Mouse (Mus musculus): ENCODE results near the gene Adgrg7. TPM values are rescaled to one million over a fixed set of nuclear protein-coding genes. Genes with fewer than 3 reads are reported as not detected.

The Adgrg7 gene
- total and polyA plus RNA-seq, 3 experiments: 0.20 to 1.5 (median 0.29) TPM

DNA sequence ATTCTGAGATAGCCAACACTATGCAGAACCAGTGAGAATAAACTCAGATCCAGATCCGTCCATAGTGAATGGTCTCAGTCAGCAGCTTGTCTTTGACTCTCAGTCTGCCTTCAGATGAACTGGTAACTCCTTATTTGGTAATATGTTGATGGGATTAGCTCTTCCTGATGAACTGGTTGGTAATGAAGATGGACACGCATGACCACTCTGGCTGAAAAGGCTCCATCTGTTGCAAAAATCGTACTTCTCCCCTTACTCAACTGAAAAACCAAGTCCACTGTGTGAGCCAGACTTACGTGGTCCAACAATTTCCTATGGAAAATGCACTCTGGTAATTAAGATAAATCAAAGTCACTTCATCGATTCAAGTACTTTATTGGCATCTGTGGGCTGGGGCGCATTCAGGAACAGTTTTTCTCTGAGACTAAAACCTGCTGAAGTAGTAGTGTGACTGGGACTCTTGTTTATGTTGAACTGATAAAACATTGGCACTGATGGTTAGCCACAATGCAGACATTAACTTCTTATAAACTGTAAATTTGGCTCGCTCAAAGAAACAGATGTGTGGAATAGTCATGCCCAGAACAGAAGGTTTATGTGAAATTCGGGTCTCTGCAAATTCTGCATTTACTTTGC, 114.5 kb downstream of the Adgrg7 start:
- Histone ChIP-seq H3K9ac (ENCODE audit: insufficient read depth, low read depth) (no peak overlapping the region), H3K27ac (ENCODE audit: insufficient read depth, low read depth) (no peak overlapping the region), H3K36me3 (replicated peaks in 1 of 2; ENCODE audit: control insufficient read depth in 1 of 2, insufficient read depth in 1 of 2, low read length in 1 of 2) (peaks cover 5 to 21% of the 10 kb centered on the region in 2 experiments), H3K4me3 (replicated peaks in 1 of 3; ENCODE audit: low read depth in 2 of 3, low read length in 2 of 3, poor library complexity in 1 of 3) (no peak overlapping the region), H3K27me3 (replicated peaks) (no peaks in the 10 kb centered on the region), H3K4me2 (ENCODE audit: insufficient read depth, low read depth, poor library complexity, severe bottlenecking) (no peak overlapping the region), H3K79me2 (replicated peaks; ENCODE audit: control insufficient read depth, extremely low read depth, insufficient read depth, poor library complexity, severe bottlenecking) (no peaks in the 10 kb centered on the region), H3K4me1 (ENCODE audit: control insufficient read depth in 1 of 2, insufficient read depth in 2 of 2) (peaks cover 0 to 5% of the 10 kb centered on the region in 2 experiments; a peak in 2 of 4 replicates), H3K9me3 (replicated peaks; ENCODE audit: low read length) (no peaks in the 10 kb centered on the region)
- TF ChIP-seq TBP (conservative IDR thresholded peaks at IDR 0.05; ENCODE audit: low read depth, low read length): no peak
- TF ChIP-seq ETS1 (conservative IDR thresholded peaks at IDR 0.05; ENCODE audit: low read depth, low read length): no peak
- TF ChIP-seq RCOR1 (conservative IDR thresholded peaks at IDR 0.05; ENCODE audit: low read depth, low read length): no peak
- no peak for TF ChIP-seq EP300 (IDR thresholded peaks at IDR 0.05; ENCODE audit: low read length)
- no peak for TF ChIP-seq PAX5 (IDR thresholded peaks at IDR 0.05; ENCODE audit: low read length)
- dilution Hi-C loops (cut with MboI; ENCODE audit: extremely low pct_ligation_motif_present, extremely low pct_unique_long_range_greater_than_20kb, low sequenced_read_pairs) (no loop called here), in situ Hi-C loops (cut with MboI; ENCODE audit: low pct_ligation_motif_present, low pct_unique_long_range_greater_than_20kb, low sequenced_read_pairs) (no loop called here)
- no peak for DNase-seq (ENCODE audit: extremely low read depth)

DNA sequence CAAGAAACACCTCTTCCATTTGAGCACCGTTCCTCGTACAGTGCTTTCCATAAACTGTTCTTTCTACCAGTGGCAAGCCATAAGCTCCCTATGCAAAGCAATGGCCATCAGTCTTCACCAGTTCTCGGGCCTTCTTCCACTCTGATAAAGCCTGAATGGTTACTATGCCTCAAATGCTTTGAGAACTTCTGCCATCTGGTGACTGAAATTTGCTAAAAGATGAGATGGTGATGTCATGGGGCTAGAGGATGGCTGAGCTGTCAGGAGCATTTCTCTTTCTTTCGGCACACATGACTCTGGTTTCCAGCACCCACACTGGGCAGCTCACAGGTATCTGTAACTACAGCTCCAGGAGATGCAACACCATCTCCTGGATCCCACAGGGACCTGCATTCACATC, 118.5 kb downstream of the Adgrg7 start:
- Histone ChIP-seq H3K4me3 (replicated peaks in 1 of 3; ENCODE audit: low read depth in 2 of 3, low read length in 2 of 3, poor library complexity in 1 of 3) (no peak overlapping the region), H3K9me3 (replicated peaks; ENCODE audit: low read length) (no peaks in the 10 kb centered on the region), H3K9ac (ENCODE audit: insufficient read depth, low read depth) (no peak overlapping the region), H3K79me2 (replicated peaks; ENCODE audit: control insufficient read depth, extremely low read depth, insufficient read depth, poor library complexity, severe bottlenecking) (no peaks in the 10 kb centered on the region), H3K27ac (ENCODE audit: insufficient read depth, low read depth) (no peak overlapping the region), H3K36me3 (replicated peaks in 1 of 2; ENCODE audit: control insufficient read depth in 1 of 2, insufficient read depth in 1 of 2, low read length in 1 of 2) (no peaks in the 10 kb centered on the region), H3K4me1 (ENCODE audit: control insufficient read depth in 1 of 2, insufficient read depth in 2 of 2) (peaks cover 0 to 5% of the 10 kb centered on the region in 2 experiments; a peak in 2 of 4 replicates), H3K4me2 (ENCODE audit: insufficient read depth, low read depth, poor library complexity, severe bottlenecking) (peak overlapping the region; percentile 39; the same call in 1 of the 2 replicates), H3K27me3 (replicated peaks) (no peaks in the 10 kb centered on the region)
- DNase-seq (ENCODE audit: extremely low read depth): peak; percentile 48
- dilution Hi-C loops (cut with MboI; ENCODE audit: extremely low pct_ligation_motif_present, extremely low pct_unique_long_range_greater_than_20kb, low sequenced_read_pairs) (no loop called here), in situ Hi-C loops (cut with MboI; ENCODE audit: low pct_ligation_motif_present, low pct_unique_long_range_greater_than_20kb, low sequenced_read_pairs) (no loop called here)
- TF ChIP-seq ZC3H11A (IDR thresholded peaks at IDR 0.05; ENCODE audit: low read depth, low read length): peak; percentile 23; the same call in 1 of the 2 replicates
- no peak for TF ChIP-seq MAX (IDR thresholded peaks at IDR 0.05; ENCODE audit: low read length)
- TF ChIP-seq KAT2A (IDR thresholded peaks at IDR 0.05; ENCODE audit: insufficient replicate concordance, low read length): no peak
- peak; percentile 56; the same call in 1 of the 2 replicates for TF ChIP-seq JUND (conservative IDR thresholded peaks at IDR 0.05; ENCODE audit: low read depth, low read length)
- TF ChIP-seq IRF4 (IDR thresholded peaks at IDR 0.05; ENCODE audit: low read depth, low read length): peak; percentile 32; the same call in 1 of the 2 replicates
- peak; percentile 83 for TF ChIP-seq SMC3 (IDR thresholded peaks at IDR 0.05; ENCODE audit: low read depth, low read length)
- TF ChIP-seq TCF12 (IDR thresholded peaks at IDR 0.05; ENCODE audit: low read depth, low read length): peak; percentile 36; the same call in 1 of the 2 replicates
- peak; percentile 50; the same call in 1 of the 2 replicates for TF ChIP-seq MXI1 (IDR thresholded peaks at IDR 0.05; ENCODE audit: low read depth, low read length)
- no peak for TF ChIP-seq SIN3A (IDR thresholded peaks at IDR 0.05; ENCODE audit: low read length)
- no peak for TF ChIP-seq PAX5 (IDR thresholded peaks at IDR 0.05; ENCODE audit: low read length)
- 0 out of 2 replicates have a peak, but pooled peaks have one; percentile 32 for TF ChIP-seq BHLHE40 (IDR thresholded peaks at IDR 0.05; ENCODE audit: low read depth, low read length)
- TF ChIP-seq JUN (IDR thresholded peaks at IDR 0.05; ENCODE audit: insufficient read depth, low read depth, low read length): peak; percentile 29; the same call in 1 of the 2 replicates
- peak in 1 of 2 experiments; percentile 79; a peak in 2 of 4 replicates for TF ChIP-seq CTCF (conservative IDR thresholded peaks at IDR 0.05 in 1 of 2, IDR thresholded peaks at IDR 0.05 in 1 of 2; ENCODE audit: low read depth in 2 of 2, low read length in 2 of 2)
- TF ChIP-seq EP300 (IDR thresholded peaks at IDR 0.05; ENCODE audit: low read length): no peak
- no peak for TF ChIP-seq USF1 (IDR thresholded peaks at IDR 0.05; ENCODE audit: low read depth, low read length)
- peak; percentile 77 for TF ChIP-seq RAD21 (IDR thresholded peaks at IDR 0.05; ENCODE audit: low read depth, low read length)
- no peak for TF ChIP-seq CHD1 (IDR thresholded peaks at IDR 0.05; ENCODE audit: low read depth, low read length)
- TF ChIP-seq ZMIZ1 (IDR thresholded peaks at IDR 0.05; ENCODE audit: low read depth, low read length): no peak
- TF ChIP-seq ETS1 (conservative IDR thresholded peaks at IDR 0.05; ENCODE audit: low read depth, low read length): no peak
- TF ChIP-seq ZNF384 (IDR thresholded peaks at IDR 0.05; ENCODE audit: low read depth, low read length): peak; percentile 63

Data from CH12.LX (cell line).